Mouse (Mus musculus) CD4-positive helper T cell, adult 2 months (primary cell): ENCODE results near the gene Zfp52.

Source experiments
- DNase-seq: peaks from one replicate; pipeline ENCODE4 v3.0.0-alpha.2; 2012; ENCODE audit warnings: low read depth, missing footprints, low spot score

The Zfp52 gene

GRCm38 (mm10) chr17:21535096-21536001 lies at the start of gene Zfp52:
Gene Zfp52, plus strand, starts transcription at chr17:21535539.
- DNase-seq = peak; percentile 83

- DNase-seq = peak; percentile 89
These were observed 46.4 kb upstream of the Zfp52 start, which contains the start of gene Zfp53 for GRCm38 (mm10) chr17:21488760-21489499. Gene Zfp53, plus strand, starts transcription at chr17:21488998.

- DNase-seq = peak; percentile 31
These were observed 45.8 kb upstream of the Zfp52 start for GRCm38 (mm10) chr17:21489500-21490001.

GRCm38 (mm10) chr17:21501365-21501764 lies 34.0 kb upstream of the Zfp52 start:
- no peak for DNase-seq

- DNase-seq = no peak
These were observed 30.8 kb upstream of the Zfp52 start for GRCm38 (mm10) chr17:21504524-21504923.

GRCm38 (mm10) chr17:21506258-21506657 lies 29.1 kb upstream of the Zfp52 start:
- DNase-seq = no peak

GRCm38 (mm10) chr17:21509756-21510155 lies 25.6 kb upstream of the Zfp52 start:
- DNase-seq = no peak

GRCm38 (mm10) chr17:21515403-21516105 lies 19.8 kb upstream of the Zfp52 start:
- DNase-seq = peak; percentile 85

- peak; percentile 62 for DNase-seq
These were observed 18.9 kb upstream of the Zfp52 start for GRCm38 (mm10) chr17:21516201-21517129.

GRCm38 (mm10) chr17:21517130-21517671 lies 18.1 kb upstream of the Zfp52 start:
- no peak for DNase-seq

GRCm38 (mm10) chr17:21526270-21526669 lies 9.1 kb upstream of the Zfp52 start:
- DNase-seq = no peak

GRCm38 (mm10) chr17:21530645-21531330 lies 4.6 kb upstream of the Zfp52 start:
- DNase-seq = no peak

GRCm38 (mm10) chr17:21531621-21532020 lies 3.7 kb upstream of the Zfp52 start:
- no peak for DNase-seq

GRCm38 (mm10) chr17:21532101-21532951 lies 3.0 kb upstream of the Zfp52 start:
- peak; percentile 59 for DNase-seq

- DNase-seq = peak; percentile 6
These were observed 1.4 kb upstream of the Zfp52 start for GRCm38 (mm10) chr17:21533961-21534360.

GRCm38 (mm10) chr17:21534460-21535095 lies 761 bp upstream of the Zfp52 start:
- DNase-seq = peak; percentile 88

- DNase-seq = peak; percentile 28
These were observed 757 bp downstream of the Zfp52 start for GRCm38 (mm10) chr17:21536096-21536495.

GRCm38 (mm10) chr17:21536676-21537075 lies 1.3 kb downstream of the Zfp52 start:
- DNase-seq = peak; percentile 74
